Mouse (Mus musculus): ENCODE data around the gene E430018J23Rik.
"Not testable (repeated sequence)": the region's sequence is repeated elsewhere in the genome, so short reads cannot be mapped to it uniquely, and the experiment has no call there.

E430018J23Rik gene

DNA sequence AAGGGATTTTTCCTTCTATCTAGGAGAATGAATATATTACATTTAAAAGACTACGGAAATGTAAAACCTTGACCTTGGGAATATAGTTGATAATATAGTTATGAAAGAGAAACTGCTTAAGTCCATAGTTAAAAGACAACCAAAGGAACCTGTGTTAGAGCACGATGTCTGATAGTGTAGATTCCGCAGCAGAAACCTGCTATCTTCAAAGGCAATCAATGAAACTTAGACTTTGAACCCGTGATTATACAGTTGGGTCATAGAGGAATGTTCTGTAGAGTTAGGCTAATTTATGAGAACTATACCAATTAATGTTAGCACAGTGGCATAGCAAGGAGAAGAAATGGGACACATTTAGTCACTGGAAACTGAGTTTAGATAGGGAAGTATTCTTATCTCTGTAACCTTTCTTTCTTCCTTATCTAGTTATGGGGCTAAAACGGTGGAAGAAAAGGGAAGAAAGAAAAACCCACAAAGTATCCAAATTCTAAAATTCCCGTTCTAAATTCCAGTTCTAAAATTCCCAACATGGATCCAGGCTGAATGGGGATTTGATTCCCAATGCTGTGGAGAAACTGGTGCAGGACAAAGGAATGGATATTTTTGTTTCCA lies 15.0 kb downstream of the E430018J23Rik start:
- DNase-seq (ENCODE audit: extremely low spot score, low spot score), result no peak

DNA sequence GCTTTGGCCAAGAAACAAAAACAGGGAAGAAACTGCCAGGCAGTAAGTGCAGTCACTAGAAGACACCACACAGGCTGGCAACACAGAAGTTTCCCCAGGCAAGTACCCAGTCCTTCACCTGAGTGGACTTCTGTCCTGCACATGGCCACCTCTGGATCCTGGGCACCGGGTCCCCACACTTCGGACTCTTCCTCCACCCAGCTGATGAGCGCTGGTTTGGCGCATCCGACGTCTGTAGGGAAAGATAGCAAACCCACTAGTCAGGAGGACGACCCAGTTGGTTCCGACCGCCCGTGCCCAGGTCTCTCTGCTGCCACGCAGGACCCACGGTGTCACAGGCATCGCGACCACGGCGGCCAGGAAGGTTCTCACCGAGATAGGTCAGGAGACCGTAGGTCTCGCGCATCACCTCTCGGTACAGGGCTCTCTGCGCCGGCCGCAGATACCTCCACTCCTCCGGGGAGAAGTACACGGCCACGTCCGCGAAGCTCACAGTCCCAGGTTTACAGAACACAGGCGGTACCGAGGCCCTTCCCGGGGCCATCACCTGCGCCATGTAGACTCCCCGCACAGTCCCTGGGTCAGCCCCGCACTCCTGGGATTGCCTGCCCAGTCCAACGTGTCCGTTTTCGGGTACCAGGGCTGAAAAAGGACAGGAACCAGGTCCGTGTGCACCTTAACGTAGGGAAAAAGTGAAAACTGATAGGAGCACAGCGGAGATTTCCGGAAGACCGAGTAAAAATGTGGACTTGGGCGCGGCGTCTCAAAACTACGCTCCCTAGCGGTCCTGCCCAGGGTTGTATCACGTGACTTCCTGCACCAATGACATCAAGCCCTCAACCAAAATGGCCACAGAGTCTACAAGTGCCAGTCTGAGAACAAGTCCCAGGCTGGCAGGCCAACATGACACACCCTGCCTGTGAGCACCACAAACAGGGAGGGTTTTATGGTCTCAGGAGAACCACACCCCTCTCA lies 17.9 kb downstream of the E430018J23Rik start, which contains the start of gene Zfp747:
Gene Zfp747 (minus strand): TSS at position 780 of the 975 bp plus-strand sequence.
- DNase-seq (ENCODE audit: extremely low spot score, low spot score), result peak; percentile 84

DNA sequence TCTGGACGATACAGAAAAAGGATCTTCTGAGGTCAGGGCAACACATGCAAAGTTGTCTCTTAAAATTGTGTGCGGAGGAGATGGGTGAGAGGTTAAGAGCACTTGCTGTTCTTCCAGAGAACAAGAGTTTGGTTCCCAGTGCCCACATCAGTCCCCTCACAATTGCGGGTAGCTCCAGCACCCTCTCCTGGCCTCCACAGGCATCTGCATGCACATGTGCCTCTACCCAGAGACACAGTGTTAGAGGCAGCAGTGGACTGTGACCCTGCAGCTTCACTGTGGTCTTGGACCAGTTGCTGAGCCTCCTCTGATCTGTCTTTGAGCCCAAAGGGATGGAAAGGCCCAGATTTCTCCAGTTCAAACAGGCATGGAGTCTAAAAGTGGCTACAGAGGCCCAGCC lies 21.6 kb downstream of the E430018J23Rik start:
- DNase-seq (ENCODE audit: extremely low spot score, low spot score), result not testable (repeated sequence)

DNA sequence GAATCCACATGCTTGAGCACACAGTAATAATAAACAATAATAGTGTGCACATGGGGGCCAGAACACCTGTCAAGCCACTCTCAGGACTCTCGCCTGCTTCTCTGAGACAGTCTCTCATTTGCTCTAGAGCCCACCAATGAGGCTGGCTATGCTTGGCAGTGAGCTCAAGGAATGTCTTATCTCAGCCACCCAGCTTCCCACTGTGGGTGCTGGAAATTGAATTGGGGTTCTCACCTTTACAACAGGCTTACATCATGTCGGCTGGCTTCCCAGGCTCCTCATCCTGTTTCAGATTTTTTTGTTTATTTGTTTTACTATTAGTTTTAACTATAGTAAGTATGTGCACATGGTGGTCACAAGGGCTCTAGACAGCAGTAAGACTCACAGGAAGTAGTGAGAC lies 22.2 kb downstream of the E430018J23Rik start:
- DNase-seq (ENCODE audit: extremely low spot score, low spot score), result no peak

DNA sequence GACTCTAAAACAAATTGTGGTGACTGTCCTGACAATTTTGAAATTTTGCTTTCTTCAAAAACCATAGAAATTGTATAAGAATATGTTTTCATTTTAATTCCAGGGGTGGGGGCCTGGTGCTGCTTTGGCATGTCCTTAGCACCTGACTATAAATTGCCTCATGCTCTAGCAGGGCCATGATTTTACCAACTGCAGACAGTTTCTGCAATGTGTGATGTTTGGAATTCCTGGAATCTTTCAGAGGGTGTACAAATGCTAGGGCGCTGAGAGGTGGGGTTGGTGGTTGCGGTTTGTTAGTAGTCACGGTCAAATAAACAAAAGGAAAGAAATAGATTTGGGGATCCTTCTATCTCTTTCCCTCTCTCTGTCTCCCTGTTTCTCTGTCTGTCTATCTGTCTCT lies 27.2 kb downstream of the E430018J23Rik start:
- DNase-seq (ENCODE audit: extremely low spot score, low spot score), result no peak

DNA sequence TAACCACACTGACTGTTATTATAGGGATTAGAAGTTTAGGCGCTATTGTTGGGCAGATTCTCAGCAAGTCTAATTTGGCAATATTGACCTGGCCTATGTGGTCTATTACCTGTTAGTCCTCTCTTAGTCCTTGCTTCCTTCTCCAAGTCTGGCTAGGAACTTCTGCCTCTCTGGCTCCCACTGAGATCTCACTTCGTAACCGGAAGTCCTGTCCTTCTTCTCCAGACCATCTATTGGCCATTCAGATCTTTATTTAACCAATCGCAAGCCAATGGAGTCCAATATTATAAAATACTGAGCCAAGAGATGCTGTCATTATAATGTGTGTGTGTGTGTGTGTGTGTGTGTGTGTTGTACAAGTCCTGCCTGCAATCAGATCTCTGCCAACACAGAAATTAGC lies 29.3 kb downstream of the E430018J23Rik start:
- no peak for DNase-seq (ENCODE audit: extremely low spot score, low spot score)

DNA sequence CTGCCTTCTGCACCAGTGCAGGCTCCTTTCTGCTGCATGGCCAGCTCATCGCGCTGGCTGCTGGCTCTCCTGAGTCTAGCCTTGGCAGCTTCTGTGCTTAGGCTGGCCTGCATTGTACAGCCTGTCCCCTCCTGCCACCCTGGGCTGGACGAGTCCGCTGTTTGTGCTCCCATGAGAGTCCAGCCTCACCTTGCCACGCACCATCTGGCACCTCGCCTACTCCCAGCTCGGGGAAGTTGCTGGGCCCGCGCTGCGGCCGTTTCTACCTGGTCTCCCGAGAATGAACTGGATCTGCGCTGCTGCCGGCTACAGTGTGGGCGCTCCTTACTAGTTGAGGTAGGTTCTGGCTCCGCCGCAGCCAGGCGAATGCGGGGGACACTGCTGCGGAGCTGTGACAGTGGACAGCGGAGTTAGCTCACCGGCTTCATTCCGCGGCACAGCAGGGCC lies 29.9 kb downstream of the E430018J23Rik start:
- peak; percentile 70 for DNase-seq (ENCODE audit: extremely low spot score, low spot score)

DNA sequence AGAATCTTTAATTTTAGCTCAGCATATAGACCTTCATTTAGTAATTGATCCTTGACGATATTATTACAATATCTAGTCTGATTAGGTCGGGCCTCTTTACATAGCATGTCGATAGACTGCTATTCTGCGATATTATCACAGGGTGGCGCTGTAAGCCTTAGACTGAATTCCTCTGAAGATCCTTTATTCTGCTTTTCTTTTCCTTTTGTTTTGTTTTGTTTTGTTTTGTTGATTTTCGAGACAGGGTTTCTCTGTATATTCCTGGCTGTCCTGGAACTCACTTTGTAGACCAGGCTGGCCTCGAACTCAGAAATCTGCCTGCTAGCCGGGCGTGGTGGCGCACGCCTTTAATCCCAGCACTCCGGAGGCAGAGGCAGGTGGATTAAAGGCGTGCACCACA lies 31.0 kb downstream of the E430018J23Rik start:
- not testable (repeated sequence) for DNase-seq (ENCODE audit: extremely low spot score, low spot score)

DNA sequence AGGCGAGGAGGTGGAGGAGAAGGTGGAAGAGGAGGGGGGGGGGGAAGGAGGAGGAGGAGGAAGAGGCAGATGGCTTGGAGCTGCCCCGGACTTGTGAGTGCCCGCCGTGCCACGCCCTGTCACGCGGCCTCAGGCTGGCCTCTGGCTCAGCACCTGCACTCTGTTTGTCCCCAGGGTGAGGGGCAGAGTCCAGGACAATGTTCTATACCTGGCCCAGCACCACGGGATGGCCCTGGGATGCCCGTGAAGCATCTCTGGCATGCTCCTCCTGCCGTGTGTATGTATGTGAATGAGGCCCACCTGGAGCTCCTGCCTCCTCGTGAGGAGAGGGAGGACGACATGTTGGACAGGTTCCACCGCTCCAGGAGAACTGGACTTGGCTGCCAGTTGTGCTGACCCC lies 32.0 kb downstream of the E430018J23Rik start:
- DNase-seq (ENCODE audit: extremely low spot score, low spot score), result no peak

DNA sequence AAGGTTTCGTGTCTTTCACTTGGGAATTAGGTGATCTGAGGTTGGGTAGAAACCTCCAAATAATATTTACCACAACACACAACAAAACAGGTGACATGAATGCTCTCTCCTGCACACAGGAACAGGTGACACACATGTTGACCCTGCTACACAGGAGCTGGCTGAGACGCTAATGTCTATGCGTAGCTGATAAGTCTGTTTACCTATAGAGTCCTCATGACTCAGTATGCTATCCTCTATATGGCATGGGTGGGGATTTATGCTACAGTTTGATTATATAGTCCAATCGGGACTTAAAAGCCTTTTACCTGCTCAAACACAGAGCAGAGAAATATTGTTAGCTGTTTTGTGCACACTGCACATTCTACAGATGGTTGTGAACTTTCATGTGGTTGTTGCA lies 33.2 kb downstream of the E430018J23Rik start:
- DNase-seq (ENCODE audit: extremely low spot score, low spot score), result no peak

DNA sequence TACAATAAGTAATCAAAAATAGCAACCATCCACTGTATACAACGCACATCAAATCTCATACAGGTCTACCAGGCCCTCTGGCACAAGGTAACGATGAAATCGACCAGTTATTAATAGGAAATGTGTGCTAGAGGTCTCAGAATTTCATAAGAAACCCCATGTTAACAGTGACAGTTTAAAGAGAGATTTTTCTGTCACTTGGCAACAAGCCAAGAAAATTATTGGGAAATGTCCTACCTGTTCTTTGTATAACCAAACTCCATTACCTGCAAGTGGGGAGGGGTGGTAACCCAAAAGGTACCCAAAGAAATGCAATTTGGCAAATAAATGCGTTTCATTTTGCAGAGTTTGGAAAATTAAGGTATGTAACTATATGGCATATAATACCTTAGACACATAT lies 35.0 kb downstream of the E430018J23Rik start:
- no peak for DNase-seq (ENCODE audit: extremely low spot score, low spot score)

DNA sequence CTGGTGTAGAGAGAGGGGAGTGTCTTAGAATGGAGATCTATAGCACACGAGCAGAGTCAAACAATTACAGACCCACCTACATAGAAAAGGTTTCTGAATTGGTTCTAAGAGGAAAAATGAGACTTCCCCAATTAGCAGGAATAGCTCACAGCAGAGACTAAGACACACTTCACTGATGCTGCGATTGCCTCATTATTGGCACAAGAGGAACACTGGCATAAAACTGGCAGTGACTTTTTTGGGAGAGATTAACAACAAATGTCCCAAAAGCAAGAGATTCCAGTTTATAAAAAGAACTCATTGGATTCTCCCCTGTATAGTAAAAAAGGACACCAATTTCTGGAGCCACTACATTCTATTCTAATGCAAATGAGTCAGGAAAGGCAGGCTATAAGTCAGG lies 35.6 kb downstream of the E430018J23Rik start:
- no peak for DNase-seq (ENCODE audit: extremely low spot score, low spot score)

DNA sequence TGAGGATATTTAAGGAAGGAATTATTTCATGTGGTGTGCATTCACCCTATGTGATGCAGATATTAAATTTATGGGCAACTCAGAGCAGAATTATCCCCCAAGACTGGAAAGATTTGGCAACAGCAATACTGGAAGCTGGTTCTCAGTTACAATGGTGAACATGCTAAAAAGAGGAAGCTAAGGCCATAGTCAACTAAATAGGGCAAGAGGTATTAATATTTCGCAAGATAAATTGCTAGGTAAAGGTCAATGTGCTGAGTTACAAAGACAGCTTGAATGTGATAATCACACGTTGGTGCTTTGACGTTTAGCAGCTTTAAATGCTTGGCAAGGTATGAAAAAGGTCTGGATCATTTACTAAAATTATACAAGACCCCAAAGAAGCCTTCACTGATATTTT lies 37.6 kb downstream of the E430018J23Rik start:
- DNase-seq (ENCODE audit: extremely low spot score, low spot score), result no peak

DNA sequence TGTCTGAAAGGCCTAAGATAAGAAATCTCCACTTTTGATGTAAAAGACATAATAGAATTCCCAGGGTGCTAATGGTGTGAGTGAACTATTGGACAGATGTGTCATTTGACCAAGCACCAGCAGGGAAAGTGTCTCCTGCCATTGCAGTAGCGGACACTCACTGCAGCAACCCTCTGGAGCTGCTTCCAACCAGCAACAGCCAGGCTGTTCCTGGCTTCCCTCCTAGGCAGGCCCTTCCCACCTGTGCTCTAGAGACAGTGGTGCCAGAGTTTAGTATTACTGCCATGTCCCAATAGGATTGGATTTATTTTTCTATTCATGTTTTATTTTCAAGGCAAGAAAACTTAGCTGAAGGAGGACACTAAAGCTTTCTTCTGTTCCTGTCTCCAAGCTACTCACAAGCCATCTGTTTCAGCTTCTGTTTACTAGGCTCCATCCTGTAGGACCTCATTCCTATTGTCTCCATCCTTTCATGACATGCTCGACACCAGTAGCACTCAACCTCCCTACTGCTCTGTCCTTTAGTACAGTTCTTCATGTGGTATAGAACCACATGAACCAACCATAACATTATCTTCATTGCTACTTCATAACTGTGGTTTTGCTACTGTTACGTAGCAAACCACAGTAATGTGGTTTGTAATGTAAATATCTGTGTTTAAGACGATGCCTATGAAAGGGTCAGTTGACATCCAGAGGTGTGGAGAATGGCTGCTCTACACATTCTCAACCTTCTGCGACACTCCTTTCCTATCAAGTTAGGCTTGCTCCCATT lies 42.0 kb downstream of the E430018J23Rik start:
- DNase-seq (ENCODE audit: extremely low spot score, low spot score), result no peak

DNA sequence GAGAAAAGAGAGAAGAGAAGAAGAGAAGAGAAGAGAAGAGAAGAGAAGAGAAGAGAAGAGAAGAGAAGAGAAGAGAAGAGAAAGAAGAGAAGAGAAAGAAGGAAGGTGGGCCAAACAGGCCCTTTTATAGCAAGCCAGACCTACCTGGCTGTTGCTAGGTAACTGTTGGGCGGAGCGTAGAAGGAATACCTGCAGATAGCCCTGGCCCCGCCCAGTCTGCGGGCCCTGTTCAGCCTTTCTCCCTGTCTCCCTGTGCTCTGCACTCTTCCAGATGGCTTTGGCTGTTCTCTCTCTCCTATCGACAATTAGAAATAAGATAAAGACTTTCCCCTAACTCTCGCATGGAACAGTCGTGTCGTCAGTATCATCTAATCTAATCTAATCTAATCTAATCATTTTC lies 46.8 kb downstream of the E430018J23Rik start:
- DNase-seq (ENCODE audit: extremely low spot score, low spot score), result no peak

DNA sequence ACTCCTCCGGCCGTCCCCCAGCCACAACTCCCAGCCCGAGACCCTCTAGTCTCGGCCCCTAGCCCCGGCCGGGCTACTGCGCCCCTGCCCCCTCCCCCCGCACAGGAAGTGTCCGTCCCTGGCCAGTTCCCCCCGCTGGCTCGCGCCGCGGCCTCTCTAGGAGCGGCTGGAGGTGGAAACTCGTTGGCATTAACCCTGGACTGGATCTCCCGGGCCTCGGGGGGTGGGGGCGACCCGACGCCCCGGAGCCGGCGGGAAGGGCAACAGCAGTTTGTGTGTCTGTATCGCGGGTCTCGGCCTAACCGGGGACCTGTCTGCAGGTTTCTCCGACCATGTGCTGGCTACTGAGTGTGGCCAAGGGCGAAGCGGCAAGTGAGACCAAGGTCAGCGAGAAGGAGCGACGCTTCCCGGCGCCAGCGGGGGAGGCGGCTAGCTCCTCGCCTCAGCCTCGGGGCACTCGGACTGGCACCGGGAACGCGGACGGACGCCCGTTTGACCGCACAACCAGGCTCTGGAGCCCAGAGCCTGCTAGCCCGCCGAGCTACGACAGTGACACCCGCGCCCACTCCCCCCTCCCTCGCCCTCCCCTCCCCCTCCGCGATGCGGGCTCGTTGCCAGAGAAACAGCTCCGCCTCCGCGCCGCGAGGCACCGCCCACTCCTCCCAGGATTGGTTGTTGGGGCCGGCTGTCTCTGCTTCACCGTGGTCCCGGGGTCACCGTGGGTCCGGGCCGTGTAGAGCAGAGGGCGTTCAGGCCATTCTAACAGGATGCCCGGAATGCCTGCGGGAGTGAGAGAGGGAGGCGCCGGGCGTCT lies 47.7 kb downstream of the E430018J23Rik start, which contains the start of gene Zfp768:
Gene Zfp768 (minus strand): TSS at position 78 of the 814 bp plus-strand sequence.
- peak; percentile 99 for DNase-seq (ENCODE audit: extremely low spot score, low spot score)

DNA sequence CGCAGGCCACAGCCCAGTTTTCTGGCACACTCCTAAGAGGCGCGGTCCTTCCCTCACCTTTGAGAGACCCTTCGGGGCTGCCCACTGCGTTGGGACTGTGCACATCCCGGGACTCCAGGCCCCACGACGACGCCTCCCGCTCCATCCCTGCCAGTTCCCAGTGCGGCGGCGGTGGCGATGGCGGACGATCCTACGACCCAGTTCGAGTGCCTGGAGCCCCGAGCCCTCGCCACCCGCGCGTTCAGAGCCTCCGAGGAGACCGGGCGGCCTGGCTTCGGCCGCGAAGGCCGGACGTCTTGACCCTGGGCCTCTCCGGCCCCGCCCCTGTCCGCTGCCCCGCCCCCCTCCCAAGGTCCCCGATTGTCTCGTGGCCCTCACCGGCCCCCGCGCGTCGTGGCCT lies 48.3 kb downstream of the E430018J23Rik start:
- DNase-seq (ENCODE audit: extremely low spot score, low spot score), result no peak

DNA sequence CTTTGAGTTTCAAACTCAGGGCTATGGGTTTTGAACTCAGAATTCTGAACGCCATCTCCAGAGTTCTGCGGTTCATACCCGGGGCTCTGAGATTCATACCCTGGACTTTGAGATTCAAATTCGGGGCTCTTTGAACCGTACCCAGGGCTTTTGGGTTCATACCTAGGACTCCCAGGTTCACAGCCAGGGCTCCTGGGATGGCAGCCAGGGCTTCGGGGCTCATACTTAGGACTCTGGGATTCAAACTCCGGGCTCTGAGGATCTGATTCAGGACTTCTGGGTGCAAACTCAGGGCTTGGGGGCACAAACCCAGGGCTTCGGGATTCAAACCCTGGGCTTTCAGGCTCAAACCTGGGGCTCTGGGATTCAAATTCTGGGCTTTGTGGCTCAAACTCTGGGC lies 49.1 kb downstream of the E430018J23Rik start:
- no peak for DNase-seq (ENCODE audit: extremely low spot score, low spot score)

DNA sequence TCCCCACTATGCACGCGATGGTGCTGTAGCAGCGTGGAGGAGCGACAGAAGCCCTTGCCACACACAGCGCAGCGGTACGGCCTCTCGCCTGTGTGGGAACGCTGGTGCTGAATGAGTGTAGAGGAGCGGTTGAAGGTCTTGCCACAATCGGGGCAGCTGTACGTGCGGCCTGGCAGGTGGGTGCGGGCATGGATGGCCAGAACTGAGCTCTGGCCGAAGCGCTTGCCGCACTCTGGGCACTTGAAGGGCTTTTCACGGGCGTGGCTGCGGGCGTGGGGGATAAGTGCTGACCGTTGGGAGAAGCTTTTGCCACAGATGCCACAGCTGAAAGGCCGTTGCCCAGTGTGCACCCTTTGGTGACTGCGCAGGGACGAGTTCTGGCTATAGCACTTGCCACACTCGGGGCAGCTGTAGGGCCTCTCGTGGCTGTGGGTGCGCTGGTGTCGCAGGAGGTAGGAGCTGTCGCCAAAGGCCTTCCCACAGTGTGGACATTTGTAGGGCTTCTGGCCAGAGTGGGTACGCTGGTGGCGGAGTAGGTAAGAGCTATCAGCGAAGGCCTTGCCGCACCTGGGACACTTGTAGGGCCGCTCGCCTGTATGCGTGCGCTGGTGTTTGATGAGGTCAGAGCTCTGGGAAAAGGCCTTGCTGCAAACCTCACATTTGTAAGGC lies 49.9 kb downstream of the E430018J23Rik start:
- no peak for DNase-seq (ENCODE audit: extremely low spot score, low spot score)

DNA sequence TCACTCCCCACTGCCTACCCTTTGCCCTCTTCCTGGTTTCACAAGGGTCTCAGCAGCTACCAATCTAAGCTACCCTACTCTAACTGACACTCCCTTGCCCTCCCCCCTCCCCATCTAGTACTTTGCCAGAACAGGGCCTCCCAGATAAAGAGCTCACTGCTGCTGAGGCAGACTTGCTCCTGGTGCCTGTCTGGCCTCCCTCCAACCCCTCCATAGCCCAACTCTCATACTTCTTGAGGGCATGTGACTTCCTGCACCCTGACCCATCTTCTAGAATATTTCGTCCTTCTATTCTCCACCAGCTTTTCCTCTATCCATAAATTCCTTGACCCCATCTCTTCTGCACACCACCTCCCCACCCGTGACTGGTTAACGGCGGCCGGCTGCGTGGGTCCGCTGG lies 50.5 kb downstream of the E430018J23Rik start:
- DNase-seq (ENCODE audit: extremely low spot score, low spot score), result no peak

Measured in neural tube, embryonic 10.5 days (tissue).